Mouse (Mus musculus) neural tube, embryonic 14.5 days (tissue): ENCODE measurements around the gene Nid1. TPM values are rescaled to one million over a fixed set of nuclear protein-coding genes. Genes with fewer than 3 reads are reported as not detected.
A peak's percentile ranks its signal among the peaks of the same experiment; 100 is the strongest.
"Not testable (repeated sequence)": the region's sequence is repeated elsewhere in the genome, so short reads cannot be mapped to it uniquely, and the experiment has no call there.

Experiments
- ATAC-seq: fragments of 200-750 bp; cut with Nextera tagmentation; 2 replicates; pipeline ENCODE4 v1.8.0; 2017; ENCODE audit warnings: low read depth, mild to moderate bottlenecking, moderate TSS enrichment, moderate library complexity
- H3K27ac ChIP-seq: fragments of 300-500 bp; sonication (generic); 2 replicates; pipeline ENCODE4 v1.5.1; 2014; ENCODE audit warnings: low read depth, mild to moderate bottlenecking, control low read depth, low read length, moderate library complexity, mixed read lengths
- H3K27me3 ChIP-seq: fragments of 300-500 bp; sonication (generic); 2 replicates; pipeline ENCODE4 v1.6.1; 2014; ENCODE audit warnings: low read length; ENCODE audit not compliant: control insufficient read depth, insufficient read depth
- H3K36me3 ChIP-seq: fragments of 300-500 bp; sonication (generic); 2 replicates; pipeline ENCODE4 v1.6.1; 2014; ENCODE audit warnings: low read length, mixed read lengths; ENCODE audit not compliant: control insufficient read depth, insufficient read depth
- H3K4me1 ChIP-seq: fragments of 300-500 bp; sonication (generic); 2 replicates; pipeline ENCODE4 v1.6.1; 2014; ENCODE audit warnings: low read length; ENCODE audit not compliant: control insufficient read depth, insufficient read depth
- H3K4me2 ChIP-seq: fragments of 300-500 bp; sonication (generic); 2 replicates; pipeline ENCODE4 v1.6.1; 2014; ENCODE audit warnings: mild to moderate bottlenecking, low read depth, low read length, control low read depth
- H3K4me3 ChIP-seq: fragments of 300-500 bp; sonication (generic); 2 replicates; pipeline ENCODE4 v1.5.1; 2014; ENCODE audit warnings: low read depth, low read length, control low read depth, mixed read lengths
- H3K9ac ChIP-seq: fragments of 300-500 bp; sonication (generic); replicated peaks from 2 replicates; pipeline ENCODE4 v1.6.1; 2014; ENCODE audit warnings: low read depth, mild to moderate bottlenecking, control low read depth, low read length, mixed read lengths
- H3K9me3 ChIP-seq: fragments of 300-500 bp; sonication (generic); 2 replicates; pipeline ENCODE4 v1.6.1; 2016; ENCODE audit warnings: low read length; ENCODE audit not compliant: control insufficient read depth
- WGBS: fragments of 180-500 bp; shearing (Covaris S2); extraction: QIAGEN DNeasy Blood & Tissue Kit; methylation state at CpG from one replicate; pipeline ENCODE4 v1.1.7; 2014; 5-methylcytosine and 5-hydroxymethylcytosine counted together
- polyA plus RNA-seq: library from polyadenylated mRNA; unstranded; fragments of >200 nt; fragmentation: Nextera tagmentation; extraction: Ambion mirVana; gene quantifications from 2 replicates; pipeline ENCODE4 v1.2.1, GENCODE M21; 2014

Gene Nid1
- polyA plus RNA-seq, result 39.1 and 78.4 TPM in 2 replicates

DNA sequence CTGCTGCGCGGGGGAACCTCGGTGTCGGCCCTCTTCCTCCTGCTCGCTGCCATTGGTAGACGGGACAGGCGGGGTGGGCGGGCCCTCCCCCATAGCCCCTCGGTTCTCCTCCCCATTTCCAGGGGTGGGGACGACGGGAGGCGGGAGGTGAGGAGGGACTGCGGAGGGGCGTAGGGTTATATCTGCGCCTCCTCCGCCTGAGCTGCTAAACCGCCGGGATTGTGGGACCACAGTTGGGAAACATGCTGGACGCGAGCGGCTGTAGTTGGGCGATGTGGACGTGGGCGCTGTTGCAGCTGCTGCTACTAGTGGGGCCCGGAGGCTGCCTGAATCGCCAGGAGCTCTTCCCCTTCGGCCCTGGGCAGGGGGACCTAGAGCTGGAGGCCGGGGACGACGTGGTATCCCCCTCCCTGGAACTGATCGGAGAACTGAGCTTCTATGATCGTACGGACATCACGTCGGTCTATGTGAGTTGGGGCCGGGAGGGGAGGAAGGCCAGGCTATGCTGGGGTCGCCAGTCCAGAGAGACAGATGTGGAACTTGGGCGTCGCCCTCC, at the start of gene Nid1:
Nid1 (plus strand) TSS at position 92 of the 556 bp plus-strand sequence.
- H3K36me3 ChIP-seq, H3K4me1 ChIP-seq, H3K9ac ChIP-seq, H3K9me3 ChIP-seq, H3K27ac ChIP-seq, H3K27me3 ChIP-seq: not testable (repeated sequence)
- Histone ChIP-seq H3K4me3 (0 out of 2 replicates have a peak within 1 kb of the TSS, but pooled peaks have one; percentile 10), H3K4me2 (peak within 1 kb of the TSS; percentile 29; the same call in 1 of the 2 replicates)
- ATAC-seq, result peak; percentile 75
- WGBS, result 2% methylated on average over 25 of the region's 39 CpGs

DNA sequence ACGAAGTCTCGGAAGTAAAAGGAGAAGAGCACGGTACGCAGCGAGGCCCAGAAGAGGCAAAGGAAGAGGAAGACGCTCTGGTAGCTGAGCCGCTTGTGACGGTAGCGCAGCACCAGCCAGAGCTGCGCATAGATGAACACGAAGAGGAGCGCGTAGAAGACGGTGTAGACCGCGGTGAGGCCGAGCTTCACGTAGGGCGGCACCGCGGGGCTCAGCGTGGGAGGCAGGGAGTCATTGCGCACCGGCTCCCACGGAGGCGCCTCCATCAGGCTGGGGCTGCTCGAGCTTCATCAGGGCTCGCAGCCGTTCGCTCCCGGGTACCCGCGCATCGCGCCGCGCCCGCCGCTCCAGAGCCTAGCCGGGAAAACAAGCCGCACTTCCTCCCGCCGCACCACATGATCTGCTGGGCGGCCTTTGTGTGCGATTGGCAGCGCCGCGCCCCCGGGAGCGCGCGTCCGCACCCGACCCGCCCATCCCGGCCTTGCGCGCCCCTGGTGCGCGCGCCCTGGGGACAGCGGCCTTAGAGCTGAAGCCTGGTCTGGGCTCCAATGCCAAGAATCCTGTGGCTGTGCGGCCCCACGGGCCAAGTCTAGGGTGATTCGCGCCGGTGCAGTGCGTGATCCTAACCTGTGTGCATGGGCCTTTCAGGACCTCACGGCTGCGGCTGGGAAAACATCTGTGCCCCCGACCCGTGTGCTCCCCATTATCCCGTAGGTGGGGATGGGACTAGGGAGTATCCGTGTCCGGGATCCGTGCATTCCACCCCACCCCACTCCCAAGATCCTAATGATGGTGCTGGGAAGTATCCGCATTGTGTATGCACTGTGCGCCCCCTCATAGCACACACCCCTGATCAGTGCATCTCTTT, 43.9 kb upstream of the Nid1 start, which contains the start of gene Gpr137b:
Gpr137b (minus strand) TSS at position 787 of the 868 bp plus-strand sequence.
- H3K36me3 ChIP-seq, H3K9ac ChIP-seq, H3K9me3 ChIP-seq, H3K27me3 ChIP-seq, H3K4me1 ChIP-seq: not testable (repeated sequence)
- H3K4me2 ChIP-seq, result peak within 1 kb of the TSS; percentile 41
- peak; percentile 92 for ATAC-seq
- peak within 1 kb of the TSS; percentile 52; the same call in 1 of the 2 replicates for H3K27ac ChIP-seq
- WGBS, result 0% methylated on average over 21 of the region's 78 CpGs
- peak within 1 kb of the TSS; percentile 34 for H3K4me3 ChIP-seq

DNA sequence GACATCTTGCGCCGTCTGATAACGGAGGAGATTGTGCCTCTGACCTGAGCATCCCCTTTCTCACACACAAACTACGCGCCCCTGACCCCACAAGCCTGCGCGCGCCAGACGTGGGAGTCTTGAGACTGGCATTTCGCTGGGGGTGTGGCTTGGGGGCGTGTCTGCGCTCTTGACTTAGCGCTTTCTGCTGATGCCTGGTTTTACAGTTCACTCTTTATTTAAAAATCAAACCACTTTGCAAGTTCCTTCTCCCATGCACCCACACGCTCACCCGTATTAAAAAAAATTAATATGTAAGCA, 43.3 kb upstream of the Nid1 start:
- under 1% methylated on average over 13 of the region's 15 CpGs for WGBS

DNA sequence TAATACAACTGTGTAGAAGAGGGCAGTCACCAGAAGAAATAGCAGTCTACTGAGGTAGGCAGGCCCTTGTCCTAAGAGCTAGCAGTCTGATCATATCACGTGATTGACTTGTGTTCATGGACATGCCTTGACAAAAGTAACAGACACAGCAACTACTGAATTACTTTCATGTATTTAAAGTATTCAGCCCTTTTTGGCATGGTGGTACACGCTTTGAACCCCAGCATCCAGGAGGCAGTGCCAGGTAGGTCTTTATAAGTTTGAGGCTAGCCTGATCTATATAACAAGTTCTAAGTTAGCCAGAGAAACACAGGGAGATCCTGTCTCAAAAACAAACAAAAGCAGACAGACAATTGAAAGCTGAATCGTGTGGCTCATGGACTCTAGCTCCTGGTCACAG, 36.5 kb upstream of the Nid1 start:
- H3K4me3 ChIP-seq, H3K27me3 ChIP-seq, H3K9me3 ChIP-seq, H3K4me1 ChIP-seq, ATAC-seq, H3K36me3 ChIP-seq, H3K9ac ChIP-seq, H3K27ac ChIP-seq, H3K4me2 ChIP-seq: not testable (repeated sequence)
- WGBS, result 88% methylated on average over 3 of the region's 3 CpGs

More for the DNA sequence above, 43.3 kb upstream of the Nid1 start:
- H3K4me1 ChIP-seq, H3K27ac ChIP-seq, H3K27me3 ChIP-seq, H3K9ac ChIP-seq, H3K36me3 ChIP-seq, H3K9me3 ChIP-seq: not testable (repeated sequence)
- Histone ChIP-seq H3K4me3 (peak overlapping the region; percentile 34; the same call in 1 of the 2 replicates), H3K4me2 (peak overlapping the region; percentile 41)
- peak; percentile 81; the same call in 1 of the 2 replicates for ATAC-seq

DNA sequence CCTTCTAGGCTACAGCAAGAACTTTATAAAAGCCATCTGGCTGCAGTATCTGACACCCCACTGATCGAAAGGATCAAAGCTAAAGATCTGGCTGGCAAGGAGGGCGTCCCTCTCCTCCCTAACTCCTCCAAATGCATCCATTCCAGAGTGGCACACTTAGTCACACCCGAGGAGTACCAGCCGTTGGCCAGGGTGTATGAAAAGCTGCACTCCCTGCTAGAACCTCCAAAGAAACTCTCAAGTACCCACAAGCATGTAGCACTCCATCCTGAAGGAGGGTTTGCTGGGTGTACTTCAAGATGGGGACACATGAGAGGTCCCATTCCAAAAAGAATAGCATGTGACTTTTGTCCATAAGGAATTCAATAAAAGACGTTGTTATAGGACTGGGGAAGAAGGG, 34.5 kb upstream of the Nid1 start:
- H3K4me2 ChIP-seq, H3K9me3 ChIP-seq, H3K4me1 ChIP-seq, H3K4me3 ChIP-seq, H3K27me3 ChIP-seq, H3K9ac ChIP-seq, H3K36me3 ChIP-seq, ATAC-seq, H3K27ac ChIP-seq: not testable (repeated sequence)
- 78% methylated on average over 5 of the region's 5 CpGs for WGBS

DNA sequence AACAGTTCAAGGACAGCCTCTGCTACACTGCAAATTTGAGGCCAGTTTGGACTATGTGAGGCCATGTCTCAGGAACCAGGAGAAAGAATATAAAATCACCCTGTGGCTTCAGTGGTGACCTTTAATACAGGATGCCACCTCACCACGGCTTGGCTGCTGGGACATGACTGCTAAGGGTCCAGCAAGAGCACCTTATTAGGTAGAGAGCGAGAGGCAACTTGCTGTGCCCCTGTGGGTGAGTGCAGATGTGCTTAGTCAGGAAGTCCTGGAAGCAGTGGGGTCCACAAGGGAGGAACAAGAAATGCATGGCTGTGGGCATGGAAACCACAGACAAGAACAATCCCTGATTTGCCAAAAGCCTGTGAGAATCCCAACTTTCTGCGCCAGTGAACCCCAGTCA, 34.0 kb upstream of the Nid1 start:
- not testable (repeated sequence) for ATAC-seq

DNA sequence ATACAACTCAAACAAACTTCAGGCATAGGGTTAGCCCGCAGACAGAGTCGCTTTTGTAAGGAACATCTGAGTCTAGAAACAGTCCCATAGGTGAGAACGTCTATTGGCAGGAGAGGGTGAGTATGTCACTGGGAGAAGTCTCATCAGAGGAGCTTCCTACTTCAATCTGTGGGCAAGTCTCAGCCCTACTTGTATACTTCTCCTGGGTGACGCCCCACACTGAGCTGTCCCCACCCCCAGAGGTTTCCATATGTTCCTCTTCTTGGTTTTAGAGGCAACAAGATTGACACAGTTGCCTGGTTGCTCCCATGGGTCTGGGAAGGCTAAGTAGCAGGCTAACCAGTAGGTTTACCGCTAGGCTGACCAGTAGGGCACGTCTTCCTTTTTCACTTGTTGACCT, 33.5 kb upstream of the Nid1 start:
- not testable (repeated sequence) for H3K27me3 ChIP-seq, ATAC-seq, H3K9me3 ChIP-seq, H3K36me3 ChIP-seq, H3K27ac ChIP-seq, H3K4me1 ChIP-seq, H3K4me3 ChIP-seq, H3K4me2 ChIP-seq, H3K9ac ChIP-seq
- WGBS, result 90% methylated on average over 5 of the region's 6 CpGs

More for the DNA sequence above, 34.0 kb upstream of the Nid1 start:
- not testable (repeated sequence) for H3K4me3 ChIP-seq, H3K9me3 ChIP-seq, H3K4me2 ChIP-seq, H3K27me3 ChIP-seq, H3K36me3 ChIP-seq, H3K4me1 ChIP-seq, H3K9ac ChIP-seq, H3K27ac ChIP-seq
- WGBS, result 86% methylated on average over 2 of the region's 3 CpGs

DNA sequence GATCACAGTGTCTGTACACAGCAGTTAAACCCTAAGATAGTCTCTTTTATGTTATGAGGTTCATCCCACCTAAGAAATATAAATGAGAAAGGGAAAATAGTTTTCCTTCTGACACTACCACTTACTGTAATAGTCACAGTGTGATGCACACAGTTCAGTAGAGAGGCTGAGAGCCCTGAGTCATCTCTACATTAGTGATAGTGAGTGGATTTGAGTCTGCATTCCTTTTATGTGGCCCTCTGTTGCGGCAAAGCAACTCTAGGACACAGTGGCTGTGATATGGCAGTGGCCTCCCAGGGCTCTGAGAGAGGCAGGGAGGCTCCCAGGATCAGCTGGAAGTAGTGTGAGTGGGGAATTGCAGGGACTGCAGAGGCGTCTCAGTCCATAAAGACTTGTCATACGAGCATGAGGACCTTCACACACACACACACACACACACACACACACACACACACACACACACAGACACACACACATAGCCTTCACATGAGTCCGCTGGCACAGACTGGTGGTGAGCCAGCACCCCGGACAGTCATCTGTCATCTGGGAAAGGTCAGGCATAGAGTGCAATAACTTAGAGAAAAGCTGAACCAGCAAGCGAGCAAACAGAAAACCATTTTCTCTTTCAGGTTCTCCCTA, 32.7 kb upstream of the Nid1 start:
- H3K4me1 ChIP-seq, H3K9ac ChIP-seq, H3K27ac ChIP-seq, H3K27me3 ChIP-seq, H3K9me3 ChIP-seq, ATAC-seq, H3K4me2 ChIP-seq, H3K4me3 ChIP-seq, H3K36me3 ChIP-seq: not testable (repeated sequence)
- WGBS, result 87% methylated on average over 6 of the region's 6 CpGs

DNA sequence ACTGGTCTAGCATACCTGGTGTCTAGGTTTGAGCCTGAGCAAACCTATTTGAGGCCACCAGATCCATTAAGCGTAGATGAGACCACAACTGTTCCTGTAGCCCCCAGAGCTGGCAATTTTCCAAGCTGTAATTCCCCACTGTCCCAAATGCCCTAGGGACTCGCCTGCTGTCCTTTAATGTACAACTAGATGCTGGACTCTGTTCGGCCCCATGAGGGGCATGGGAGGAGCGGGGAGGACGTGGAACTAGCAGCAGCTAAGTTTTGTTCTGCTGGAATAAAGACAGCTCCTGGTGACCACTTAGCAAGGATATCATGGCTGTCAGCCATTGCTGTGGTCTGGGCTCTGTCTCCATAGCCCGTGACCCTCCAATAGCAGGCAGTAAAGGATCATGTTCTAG, 31.8 kb upstream of the Nid1 start:
- ATAC-seq, H3K9ac ChIP-seq, H3K9me3 ChIP-seq, H3K4me2 ChIP-seq, H3K36me3 ChIP-seq, H3K27ac ChIP-seq, H3K4me3 ChIP-seq, H3K4me1 ChIP-seq, H3K27me3 ChIP-seq: not testable (repeated sequence)
- WGBS, result no CpG with 5 or more reads among the region's 6 CpGs
